Comparison of ENCODE assay signal across 1 mouse cellular context in genomic region chr9:64173666-64174220, GRCm38 (mm10).
TF ChIP-seq lines count a peak whose summit lies in the region.

No protein-coding gene starts in this region.

TF ChIP-seq in CH12.LX, 34 proteins besides CTCF, POLR2A, EP300 and RAD21 (continued from another document):
- TF ChIP-seq UBTF (IDR thresholded peaks at IDR 0.05; ENCODE audit: low read depth, low read length) (no peak), PAX5 (IDR thresholded peaks at IDR 0.05; ENCODE audit: low read length) (no peak)
